19 mouse cellular contexts compared by ENCODE assay signal in the genomic region with DNA sequence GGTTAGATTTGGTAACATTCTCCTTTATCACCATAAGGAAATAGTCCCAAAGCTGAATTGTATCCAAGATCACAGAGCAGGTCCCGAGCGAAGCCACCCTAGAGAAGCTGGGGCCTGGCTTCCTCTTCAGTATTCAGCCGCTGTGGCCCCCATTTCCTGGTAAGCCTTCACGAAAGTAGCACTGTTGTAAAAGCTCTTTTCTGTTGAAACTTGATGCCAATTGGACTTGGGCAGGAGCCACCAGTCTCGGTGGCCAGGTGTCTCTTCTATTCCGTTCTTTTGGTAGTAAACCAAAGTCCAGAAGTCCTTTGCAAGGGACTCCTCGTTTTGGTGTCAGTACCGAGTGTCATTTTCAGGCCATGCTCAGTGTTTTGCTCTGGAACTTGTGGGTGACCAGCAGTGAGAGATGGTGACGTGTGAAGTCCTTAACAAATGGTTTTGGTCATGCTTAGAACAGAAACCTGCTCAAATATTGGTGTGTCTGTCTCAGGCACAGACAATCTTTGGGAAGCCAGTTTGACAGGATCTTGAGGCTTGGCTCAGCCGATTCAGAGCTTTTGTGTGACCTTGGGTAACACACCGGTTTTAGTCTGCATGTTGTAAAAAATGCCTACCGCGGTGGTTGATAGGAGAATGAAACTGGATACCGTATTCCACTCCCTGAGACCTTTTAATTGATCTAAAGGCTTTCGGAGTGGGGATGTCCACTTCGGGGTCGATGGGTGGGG.
A peak's percentile ranks its signal among the peaks of the same experiment; 100 is the strongest.
DNase-seq lines count a peak whose midpoint lies in the region; ATAC-seq and TF ChIP-seq lines count a peak whose summit lies in the region.
"Had no signal": no experiment of that assay in that cellular context is flagged by ENCODE, and none has a peak within 500 bp of the region (broad histone marks: within the 10 kb centered on the region; RNA-seq: fewer than 3 reads in every experiment).

No protein-coding gene starts in this region.

- TF ChIP-seq CTCF in liver, postnatal 0 days (IDR thresholded peaks at IDR 0.05; ENCODE audit: low read depth): no peak
- no peak for TF ChIP-seq CTCF in small intestine, adult 2 months (IDR thresholded peaks at IDR 0.05; ENCODE audit: extremely low read depth, insufficient read length, insufficient replicate concordance, low read depth, low read length)

- peaks cover 21% of the 10 kb centered on the region for H3K4me1 ChIP-seq in liver, postnatal 0 days (ENCODE audit: insufficient read depth)
- H3K4me1 ChIP-seq in embryonic facial prominence, embryonic 14.5 days (ENCODE audit: control insufficient read depth, insufficient read depth, low read length): 0 out of 2 replicates have a peak, but pooled peaks cover 9% of the 10 kb centered on the region
- H3K4me1 ChIP-seq in small intestine, adult 2 months (ENCODE audit: control insufficient read depth, insufficient read depth, insufficient read length, low read length): peaks cover 32% of the 10 kb centered on the region
- H3K4me1 ChIP-seq in forebrain, embryonic 15.5 days: peaks cover 12% of the 10 kb centered on the region
- H3K4me1 ChIP-seq: embryonic facial prominence, embryonic 15.5 days had no signal

- H3K36me3 ChIP-seq in liver, postnatal 0 days (replicated peaks; ENCODE audit: insufficient read depth, low read length): peaks cover 17% of the 10 kb centered on the region
- no peaks in the 10 kb centered on the region for H3K36me3 ChIP-seq in embryonic facial prominence, embryonic 14.5 days (ENCODE audit: control insufficient read depth, insufficient read depth, low read length)
- H3K36me3 ChIP-seq in small intestine, adult 2 months (ENCODE audit: control insufficient read depth, insufficient read depth, low read length): no peaks in the 10 kb centered on the region
- H3K36me3 ChIP-seq in forebrain, embryonic 15.5 days: no peaks in the 10 kb centered on the region
- H3K36me3 ChIP-seq: embryonic facial prominence, embryonic 15.5 days; limb, embryonic 10.5 days had no signal

- no peak for TF ChIP-seq POLR2A in small intestine, adult 2 months (IDR thresholded peaks at IDR 0.05; ENCODE audit: low read depth, low read length)

- H3K4me2 ChIP-seq in liver, postnatal 0 days (ENCODE audit: low read depth, low read length): no peak overlapping the region
- H3K4me2 ChIP-seq in embryonic facial prominence, embryonic 14.5 days (ENCODE audit: low read depth, low read length): no peak overlapping the region
- no peak overlapping the region for H3K4me2 ChIP-seq in forebrain, embryonic 15.5 days (replicated peaks)
- H3K4me2 ChIP-seq: embryonic facial prominence, embryonic 15.5 days; liver, embryonic 15.5 days had no signal

- H3K27me3 ChIP-seq in liver, postnatal 0 days (ENCODE audit: insufficient read depth, low read length): no peaks in the 10 kb centered on the region
- H3K27me3 ChIP-seq in embryonic facial prominence, embryonic 14.5 days (replicated peaks; ENCODE audit: control insufficient read depth, insufficient read depth, low read length): no peaks in the 10 kb centered on the region
- no peaks in the 10 kb centered on the region for H3K27me3 ChIP-seq in small intestine, adult 2 months (ENCODE audit: control insufficient read depth, insufficient read depth, low read length)
- no peaks in the 10 kb centered on the region for H3K27me3 ChIP-seq in forebrain, embryonic 15.5 days
- H3K27me3 ChIP-seq: embryonic facial prominence, embryonic 15.5 days; liver, embryonic 15.5 days had no signal

- no peak overlapping the region for H3K4me3 ChIP-seq in liver, postnatal 0 days (ENCODE audit: low read depth, low read length)
- H3K4me3 ChIP-seq in embryonic facial prominence, embryonic 14.5 days (ENCODE audit: low read depth, low read length): no peak overlapping the region
- no peak overlapping the region for H3K4me3 ChIP-seq in small intestine, adult 2 months (ENCODE audit: low read depth, low read length)
- no peak overlapping the region for H3K4me3 ChIP-seq in forebrain, embryonic 15.5 days
- H3K4me3 ChIP-seq: embryonic facial prominence, embryonic 15.5 days; limb, embryonic 10.5 days; liver, embryonic 15.5 days had no signal

- DNase-seq in heart, adult 11 months: peak; percentile 83
- DNase-seq in heart, postnatal 25 days (ENCODE audit: low spot score): no peak
- no peak for DNase-seq in liver, postnatal 0 days
- DNase-seq in liver: no peak
- DNase-seq in embryonic facial prominence, embryonic 14.5 days (ENCODE audit: low spot score): peak; percentile 57
- no peak for DNase-seq in spleen, postnatal 36 days (ENCODE audit: low spot score in 2 of 2)
- DNase-seq: adrenal gland, postnatal 36 days; cerebellum, postnatal 36 days; heart, postnatal 14 days; layer of hippocampus, postnatal 36 days; midbrain, embryonic 14.5 days; right cerebral cortex, adult 18-20 months had no signal

- H3K9me3 ChIP-seq in liver, postnatal 0 days (ENCODE audit: low read length): no peaks in the 10 kb centered on the region
- H3K9me3 ChIP-seq in embryonic facial prominence, embryonic 14.5 days (ENCODE audit: control insufficient read depth, low read length): no peaks in the 10 kb centered on the region
- no peaks in the 10 kb centered on the region for H3K9me3 ChIP-seq in forebrain, embryonic 15.5 days
- H3K9me3 ChIP-seq: embryonic facial prominence, embryonic 15.5 days; limb, embryonic 10.5 days; liver, embryonic 15.5 days had no signal

- ATAC-seq in liver, postnatal 0 days: 0 out of 2 replicates have a peak, but pooled peaks have one; percentile 15
- ATAC-seq in embryonic facial prominence, embryonic 14.5 days (ENCODE audit: low read depth): no peak
- ATAC-seq in forebrain, embryonic 15.5 days (replicated peaks): no peak
- ATAC-seq: hindbrain, embryonic 16.5 days had no signal

- no peak overlapping the region for H3K27ac ChIP-seq in liver, postnatal 0 days (ENCODE audit: low read depth)
- no peak overlapping the region for H3K27ac ChIP-seq in embryonic facial prominence, embryonic 14.5 days (replicated peaks; ENCODE audit: low read depth, low read length)
- H3K27ac ChIP-seq in small intestine, adult 2 months (ENCODE audit: insufficient read depth, low read depth, low read length): peak overlapping the region; percentile 89
- H3K27ac ChIP-seq in forebrain, embryonic 15.5 days (replicated peaks): no peak overlapping the region
- H3K27ac ChIP-seq: embryonic facial prominence, embryonic 15.5 days; limb, embryonic 10.5 days; liver, embryonic 15.5 days; macrophage had no signal

- intact Hi-C loops in heart, postnatal 25 days (cut with DNase I): no loop called here

- no peak overlapping the region for H3K9ac ChIP-seq in liver, postnatal 0 days (replicated peaks)
- H3K9ac ChIP-seq in embryonic facial prominence, embryonic 14.5 days (ENCODE audit: low read depth, low read length): no peak overlapping the region
- H3K9ac ChIP-seq in forebrain, embryonic 15.5 days (replicated peaks): no peak overlapping the region
- H3K9ac ChIP-seq: embryonic facial prominence, embryonic 15.5 days; liver, embryonic 15.5 days had no signal

- no peak for TF ChIP-seq EP300 in liver, postnatal 0 days (IDR thresholded peaks at IDR 0.05; ENCODE audit: low read depth)

- 69% methylated on average over 17 of the region's 17 CpGs for WGBS in liver, postnatal 0 days (ENCODE audit: insufficient replicate concordance)
- 69% methylated on average over 17 of the region's 17 CpGs for WGBS in embryonic facial prominence, embryonic 14.5 days
- WGBS in small intestine, adult 2 months: 26% methylated on average over 17 of the region's 17 CpGs
- WGBS in forebrain, embryonic 15.5 days: 86% methylated on average over 17 of the region's 17 CpGs

Comparison
In these comparisons a context has a peak if more than half of its experiments do, and no peak if none do; other contexts are left out.
1. DNase-seq: peak in heart, adult 11 months (single experiment) and embryonic facial prominence, embryonic 14.5 days (single experiment); none in heart, postnatal 25 days (single experiment), liver, postnatal 0 days (single experiment), liver (single experiment) and spleen, postnatal 36 days (0 of 2).